Mouse (Mus musculus): Measurements from ENCODE around the gene Henmt1. TPM values are rescaled to one million over a fixed set of nuclear protein-coding genes. Genes with fewer than 3 reads are reported as not detected.

Gene Henmt1
- total and polyA plus RNA-seq, 3 experiments: 0.08 TPM; not detected in 2

- TF ChIP-seq ZNF384 (IDR thresholded peaks at IDR 0.05; ENCODE audit: low read depth, low read length) (no peak), HCFC1 (IDR thresholded peaks at IDR 0.05; ENCODE audit: low read depth, low read length) (no peak), UBTF (IDR thresholded peaks at IDR 0.05; ENCODE audit: borderline replicate concordance, insufficient read depth, low read depth, low read length) (no peak), GABPA (IDR thresholded peaks at IDR 0.05; ENCODE audit: low read depth, low read length) (no peak), ZKSCAN1 (IDR thresholded peaks at IDR 0.05; ENCODE audit: low read depth, low read length) (no peak), E2F4 (IDR thresholded peaks at IDR 0.05; ENCODE audit: borderline replicate concordance, low read depth, low read length) (no peak), RCOR1 (IDR thresholded peaks at IDR 0.05; ENCODE audit: low read depth, low read length) (no peak), MEF2A (IDR thresholded peaks at IDR 0.05; ENCODE audit: extremely low read depth, insufficient replicate concordance, low read depth, low read length, poor library complexity, severe bottlenecking) (no peak), MAX (IDR thresholded peaks at IDR 0.05; ENCODE audit: low read length) (no peak), ETS1 (IDR thresholded peaks at IDR 0.05; ENCODE audit: low read depth, low read length) (no peak), CHD2 (IDR thresholded peaks at IDR 0.05; ENCODE audit: low read length) (no peak), POLR2AphosphoS2 (IDR thresholded peaks at IDR 0.05; ENCODE audit: low read length) (no peak), POLR2AphosphoS5 (IDR thresholded peaks at IDR 0.05; ENCODE audit: borderline replicate concordance, low read depth, low read length) (no peak), MAZ (IDR thresholded peaks at IDR 0.05; ENCODE audit: low read depth, low read length) (no peak), TCF12 (IDR thresholded peaks at IDR 0.05; ENCODE audit: low read depth, low read length) (no peak)
- Histone ChIP-seq H3K4me1 (ENCODE audit: control insufficient read depth in 1 of 2, insufficient read depth in 2 of 2, low read length in 2 of 2) (peaks cover 14 to 19% of the 10 kb centered on the region in 2 experiments), H3K27me3 (ENCODE audit: control insufficient read depth in 1 of 2, insufficient read depth in 2 of 2, low read length in 2 of 2) (no peaks in the 10 kb centered on the region), H3K4me3 (ENCODE audit: control insufficient read depth in 1 of 2, insufficient read depth in 1 of 2, low read depth in 2 of 2, low read length in 2 of 2) (no peak overlapping the region), H3K9me3 (replicated peaks; ENCODE audit: insufficient read depth, low read length) (no peaks in the 10 kb centered on the region), H3K36me3 (ENCODE audit: control insufficient read depth in 1 of 2, insufficient read depth in 2 of 2, low read length in 2 of 2) (peaks cover 0 to 32% of the 10 kb centered on the region in 2 experiments; a peak in 2 of 4 replicates), H3K9ac (ENCODE audit: control insufficient read depth, low read depth, low read length, poor library complexity, severe bottlenecking) (no peak overlapping the region), H3K27ac (ENCODE audit: control insufficient read depth, low read depth, low read length) (no peak overlapping the region), H3K79me2 (ENCODE audit: control insufficient read depth, insufficient read depth, low read length, poor library complexity) (no peaks in the 10 kb centered on the region)
- no peak for DNase-seq (ENCODE audit: low read depth, low spot score)
Measured at GRCm38 (mm10) chr3:108999173-108999572, 59.5 kb downstream of the Henmt1 start.

- Histone ChIP-seq H3K9ac (ENCODE audit: control insufficient read depth, low read depth, low read length, poor library complexity, severe bottlenecking) (no peak overlapping the region), H3K4me3 (ENCODE audit: control insufficient read depth in 1 of 2, insufficient read depth in 1 of 2, low read depth in 2 of 2, low read length in 2 of 2) (no peak overlapping the region), H3K4me1 (ENCODE audit: control insufficient read depth in 1 of 2, insufficient read depth in 2 of 2, low read length in 2 of 2) (0 out of 4 replicates have a peak, but pooled peaks cover 0 to 3% of the 10 kb centered on the region in 2 experiments), H3K27ac (ENCODE audit: control insufficient read depth, low read depth, low read length) (no peak overlapping the region), H3K9me3 (replicated peaks; ENCODE audit: insufficient read depth, low read length) (no peaks in the 10 kb centered on the region), H3K36me3 (ENCODE audit: control insufficient read depth in 1 of 2, insufficient read depth in 2 of 2, low read length in 2 of 2) (no peaks in the 10 kb centered on the region), H3K27me3 (ENCODE audit: control insufficient read depth in 1 of 2, insufficient read depth in 2 of 2, low read length in 2 of 2) (no peaks in the 10 kb centered on the region), H3K79me2 (ENCODE audit: control insufficient read depth, insufficient read depth, low read length, poor library complexity) (no peaks in the 10 kb centered on the region)
- TF ChIP-seq POLR2AphosphoS5 (IDR thresholded peaks at IDR 0.05; ENCODE audit: borderline replicate concordance, low read depth, low read length) (no peak), ELF1 (IDR thresholded peaks at IDR 0.05; ENCODE audit: low read depth, low read length) (no peak), RAD21 (IDR thresholded peaks at IDR 0.05; ENCODE audit: low read depth, low read length) (no peak), MAZ (IDR thresholded peaks at IDR 0.05; ENCODE audit: low read depth, low read length) (no peak), HCFC1 (IDR thresholded peaks at IDR 0.05; ENCODE audit: low read depth, low read length) (no peak), CHD1 (IDR thresholded peaks at IDR 0.05; ENCODE audit: low read depth, low read length) (no peak), USF2 (IDR thresholded peaks at IDR 0.05; ENCODE audit: borderline replicate concordance in 1 of 2, insufficient read depth in 1 of 2, low read depth in 1 of 2, low read length in 2 of 2) (no peak)
- no peak for DNase-seq (ENCODE audit: low read depth, low spot score)
Measured at GRCm38 (mm10) chr3:109005777-109006176, 66.1 kb downstream of the Henmt1 start.
